Mouse (Mus musculus) cerebellum, adult 2 months (tissue): ENCODE data around the gene Tpm1.

Experiments
- CTCF ChIP-seq: fragments of 200-500 bp; IDR thresholded peaks from 2 replicates; pipeline ENCODE4 v1.5.1; 2011; ENCODE audit warnings: low read depth, mild to moderate bottlenecking, control low read depth, low read length, moderate library complexity, borderline replicate concordance; ENCODE audit not compliant: insufficient read depth
- POLR2A ChIP-seq: fragments of 200-500 bp; IDR thresholded peaks from 2 replicates; pipeline ENCODE4 v1.6.1; 2011; ENCODE audit warnings: low read length, control low read depth, borderline replicate concordance; ENCODE audit not compliant: insufficient read depth

DNA sequence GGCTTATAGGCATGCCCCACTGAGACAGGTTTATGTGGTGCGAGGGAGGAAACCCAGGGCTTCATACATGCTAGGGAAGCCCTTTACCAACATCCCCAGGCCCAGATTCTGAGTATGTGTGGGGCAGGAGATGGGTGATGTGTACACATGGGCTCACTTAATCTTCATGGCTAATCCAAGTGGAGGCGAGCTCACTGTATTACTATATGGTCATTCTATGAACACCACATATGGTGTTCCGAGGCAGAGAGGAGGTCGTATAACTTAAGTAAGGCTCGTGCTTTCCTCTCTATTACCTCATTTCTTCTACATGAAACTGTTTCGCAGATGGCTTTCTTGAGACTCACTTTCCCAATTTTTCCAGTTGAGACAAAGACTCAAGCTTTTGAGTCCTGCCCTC lies 17.4 kb upstream of the Tpm1 start:
- TF ChIP-seq CTCF (no peak), POLR2A (no peak)
